Comparison of ENCODE assay signal across 28 mouse cellular contexts in genomic region chr19:38701776-38702175, GRCm38 (mm10).
"Had no signal": no experiment of that assay in that cellular context is flagged by ENCODE, and none has a peak within 500 bp of the region (broad histone marks: within the 10 kb centered on the region; RNA-seq: fewer than 3 reads in every experiment).

No protein-coding gene starts in this region.

- H3K4me2 ChIP-seq: embryonic facial prominence, embryonic 12.5 days; embryonic facial prominence, embryonic 13.5 days; embryonic facial prominence, embryonic 15.5 days; forebrain, embryonic 12.5 days; forebrain, embryonic 13.5 days; forebrain, embryonic 15.5 days had no signal

- H3K9ac ChIP-seq: embryonic facial prominence, embryonic 12.5 days; embryonic facial prominence, embryonic 13.5 days; embryonic facial prominence, embryonic 15.5 days; forebrain, embryonic 12.5 days; forebrain, embryonic 13.5 days; forebrain, embryonic 15.5 days; forebrain, postnatal 0 days had no signal

- H3K27me3 ChIP-seq: embryonic facial prominence, embryonic 12.5 days; embryonic facial prominence, embryonic 13.5 days; embryonic facial prominence, embryonic 15.5 days; forebrain, embryonic 12.5 days; forebrain, embryonic 13.5 days; forebrain, embryonic 15.5 days had no signal

- H3K36me3 ChIP-seq: embryonic facial prominence, embryonic 10.5 days; embryonic facial prominence, embryonic 12.5 days; embryonic facial prominence, embryonic 13.5 days; embryonic facial prominence, embryonic 15.5 days; forebrain, embryonic 10.5 days; forebrain, embryonic 12.5 days; forebrain, embryonic 15.5 days had no signal

- H3K27ac ChIP-seq: embryonic facial prominence, embryonic 10.5 days; embryonic facial prominence, embryonic 12.5 days; embryonic facial prominence, embryonic 13.5 days; embryonic facial prominence, embryonic 15.5 days; forebrain, embryonic 10.5 days; forebrain, embryonic 12.5 days; forebrain, embryonic 13.5 days; forebrain, embryonic 15.5 days; gastrocnemius, adult 2 months; heart, adult 2 months had no signal

- DNase-seq: cerebellum, adult 2 months; cerebellum, adult 8-10 months; cerebellum, adult 9-10 months; cerebellum, adult 9-11 months; cerebellum, postnatal 10 days; cerebellum, postnatal 14 days; cerebellum, postnatal 25 days; cerebellum, postnatal 36 days; embryo, embryonic 11 days; forebrain, postnatal 0 days; gastrocnemius, adult 2 months; gastrocnemius, postnatal 10 days; gastrocnemius, postnatal 14 days; gastrocnemius, postnatal 25 days; gastrocnemius, postnatal 36 days; heart, adult 18-20 months; heart, adult 2 months had no signal

- ATAC-seq: forebrain, embryonic 13.5 days; forebrain, embryonic 14.5 days; forebrain, embryonic 15.5 days; forebrain, embryonic 16.5 days; forebrain, postnatal 0 days had no signal

- H3K4me3 ChIP-seq: embryonic facial prominence, embryonic 10.5 days; embryonic facial prominence, embryonic 12.5 days; embryonic facial prominence, embryonic 13.5 days; embryonic facial prominence, embryonic 15.5 days; erythroblast, embryonic 14.5 days; forebrain, embryonic 10.5 days; forebrain, embryonic 12.5 days; forebrain, embryonic 13.5 days; forebrain, embryonic 15.5 days; gastrocnemius, adult 2 months; heart, adult 2 months had no signal

- H3K4me1 ChIP-seq: embryonic facial prominence, embryonic 10.5 days; embryonic facial prominence, embryonic 12.5 days; embryonic facial prominence, embryonic 13.5 days; embryonic facial prominence, embryonic 15.5 days; forebrain, embryonic 10.5 days; forebrain, embryonic 12.5 days; forebrain, embryonic 13.5 days; forebrain, embryonic 15.5 days had no signal

- H3K9me3 ChIP-seq: embryonic facial prominence, embryonic 10.5 days; embryonic facial prominence, embryonic 12.5 days; embryonic facial prominence, embryonic 13.5 days; embryonic facial prominence, embryonic 15.5 days; forebrain, embryonic 10.5 days; forebrain, embryonic 12.5 days; forebrain, embryonic 13.5 days; forebrain, embryonic 15.5 days had no signal
